Mouse (Mus musculus) thymus, postnatal 10 days (tissue): Measurements from ENCODE around the gene Pkd1l2.

ENCODE experiments used
- DNase-seq, 2 experiments: peaks; one replicate each; pipeline ENCODE4 v3.0.0; 2021; ENCODE audit warnings: low spot score in 2 of 2

Gene Pkd1l2

DNA sequence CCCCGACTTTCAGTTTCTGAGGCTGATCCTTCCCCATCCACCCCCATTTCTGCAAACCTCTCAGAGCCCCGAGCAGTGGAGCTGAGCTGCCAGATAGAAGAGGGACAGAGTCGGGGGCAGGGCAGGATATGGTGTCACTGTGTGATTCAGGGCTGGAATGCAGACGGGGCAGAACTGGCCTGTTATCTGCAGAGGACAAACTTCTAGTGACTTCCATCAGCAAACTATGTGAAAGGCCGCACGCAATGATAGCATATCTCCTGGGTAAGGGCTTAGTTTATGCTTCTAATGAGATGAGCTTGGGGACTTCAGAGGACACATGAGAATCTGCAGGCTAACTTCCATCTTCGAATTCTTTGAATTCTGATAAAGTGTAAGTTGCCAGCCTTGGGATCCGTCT, 3.3 kb upstream of the Pkd1l2 start:
- no peak for DNase-seq

DNA sequence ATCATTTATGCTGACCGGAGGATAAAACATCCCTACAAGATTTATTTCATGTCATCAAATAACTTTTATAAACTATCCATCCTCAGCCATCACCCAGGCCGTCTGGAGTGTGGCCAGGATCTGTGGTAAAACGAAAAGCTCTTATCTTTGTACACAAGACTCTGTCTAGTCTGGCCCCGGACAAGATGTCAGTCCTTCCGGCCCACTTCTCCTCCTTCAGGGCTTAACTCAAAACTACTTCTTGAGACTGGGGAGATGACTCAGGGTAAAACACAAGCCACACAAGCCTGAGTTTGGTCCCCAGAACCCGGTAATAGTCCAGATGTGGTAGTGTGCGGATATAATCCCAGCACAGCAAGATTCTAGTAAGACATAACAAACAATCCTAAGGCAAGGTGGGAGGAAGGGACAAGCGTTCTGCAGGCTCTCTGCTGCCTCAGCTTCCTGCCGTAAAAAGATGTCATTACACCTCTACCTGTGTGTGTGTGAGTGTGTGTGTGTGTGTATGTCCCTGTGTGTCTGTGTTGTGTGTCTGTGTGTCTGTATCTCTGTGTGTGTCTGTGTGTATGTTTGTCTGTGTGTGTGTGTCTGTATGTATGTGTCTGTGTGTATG, 804 bp upstream of the Pkd1l2 start:
- DNase-seq = no peak

DNA sequence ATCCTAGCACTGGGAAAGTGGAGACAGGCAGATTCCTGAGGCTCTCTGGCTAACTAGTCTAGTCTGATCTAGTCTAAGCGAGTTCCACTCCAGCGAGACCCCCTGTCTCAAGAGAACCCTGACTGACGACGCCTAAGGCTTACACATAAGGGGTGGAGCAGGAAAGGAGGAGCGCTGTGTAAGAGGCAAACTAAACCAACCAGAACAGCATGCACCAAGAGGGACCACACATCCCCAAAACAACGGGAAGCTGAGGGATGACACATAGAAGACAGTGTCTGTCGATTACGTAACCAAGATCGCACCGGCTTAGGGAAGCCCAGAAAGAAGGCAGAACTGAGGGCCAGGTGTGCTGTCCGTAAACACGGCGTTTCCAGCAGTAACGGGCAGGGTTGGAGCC, 2.6 kb downstream of the Pkd1l2 start:
- no peak for DNase-seq

DNA sequence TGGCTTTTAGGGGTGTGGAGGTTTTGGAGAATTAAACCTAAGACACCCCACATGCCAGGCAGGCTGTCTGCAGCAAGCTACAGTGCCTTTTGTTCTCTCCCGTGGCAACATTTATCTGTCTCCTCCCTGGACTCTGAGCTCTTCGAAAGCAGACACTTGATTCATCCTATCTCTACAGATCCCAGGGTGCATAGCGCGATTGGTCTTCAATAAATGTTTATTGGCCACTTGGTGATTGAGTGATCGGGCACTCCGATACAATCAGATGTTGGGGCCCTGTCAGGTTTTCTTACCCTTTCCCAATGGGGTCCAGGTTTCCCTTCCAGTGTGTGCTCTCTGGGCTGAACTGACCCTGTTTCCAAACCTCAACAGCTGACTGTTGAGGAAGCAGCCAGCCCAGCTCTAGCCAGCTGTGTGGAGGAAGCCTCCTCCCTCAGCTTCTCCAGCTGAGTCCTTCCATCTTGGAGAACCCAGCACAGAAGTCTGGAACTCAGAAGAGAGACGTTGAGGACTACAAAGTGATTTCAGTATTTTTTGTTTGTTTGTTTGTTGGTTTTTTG, 3.8 kb downstream of the Pkd1l2 start:
- DNase-seq = no peak

DNA sequence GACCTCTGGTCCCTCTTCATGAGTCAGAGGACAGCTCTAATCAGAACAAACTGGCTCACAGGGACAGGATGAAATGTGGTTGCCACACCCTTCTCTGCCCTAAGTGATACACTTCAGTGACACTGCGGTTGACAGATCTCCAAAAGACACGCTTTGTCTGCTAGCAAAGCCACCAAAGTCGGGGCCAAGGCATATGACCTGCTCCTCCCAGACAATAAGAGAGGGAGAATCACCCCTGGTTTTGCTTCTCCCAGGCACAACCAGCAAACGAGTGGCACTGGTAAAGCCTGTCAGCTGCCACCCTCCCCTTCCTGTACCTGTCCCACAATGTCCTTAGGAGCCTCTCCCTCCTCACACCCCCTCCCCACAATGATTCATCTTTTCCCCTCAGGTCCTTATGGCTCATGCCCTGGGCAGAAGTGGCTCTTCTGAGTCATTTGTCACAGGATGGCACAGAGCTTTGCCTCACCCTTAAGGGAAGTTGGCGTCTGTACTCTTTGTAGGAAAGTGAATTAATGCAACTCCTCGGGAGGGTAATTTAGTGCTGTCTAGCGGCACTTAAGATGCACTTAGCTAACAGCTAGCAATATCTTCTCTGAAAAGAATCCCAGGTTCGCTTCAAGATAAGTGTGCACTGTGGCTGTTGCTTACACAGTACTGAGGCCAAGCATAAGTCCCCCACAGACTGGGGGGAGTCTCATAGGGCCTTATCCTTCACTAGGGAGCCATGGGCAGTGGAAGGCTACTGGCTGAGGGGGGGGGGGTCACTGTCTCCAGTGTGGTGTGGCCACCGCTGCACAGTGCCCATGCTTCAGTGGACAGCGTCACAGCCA, 7.7 kb downstream of the Pkd1l2 start:
- DNase-seq = no peak

DNA sequence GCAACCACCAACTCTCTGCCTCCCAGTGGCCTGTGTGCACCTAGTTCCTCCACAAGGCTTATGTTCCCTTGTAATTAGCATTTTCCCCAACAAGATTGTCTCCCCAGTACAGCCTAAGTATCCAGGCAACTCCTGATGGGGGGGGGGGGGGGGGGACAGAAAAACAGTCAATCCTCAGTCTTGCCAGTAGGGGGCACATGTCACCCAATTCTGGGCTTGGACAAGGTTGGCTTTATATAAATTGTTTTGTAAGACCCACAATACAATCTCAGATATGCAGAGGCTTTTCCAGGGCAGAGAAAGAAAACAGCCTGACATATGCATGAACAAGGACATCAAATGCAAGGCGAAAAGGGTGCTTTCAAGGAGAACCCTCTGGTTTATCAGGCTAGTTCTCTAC, 12.5 kb downstream of the Pkd1l2 start:
- DNase-seq = no peak

DNA sequence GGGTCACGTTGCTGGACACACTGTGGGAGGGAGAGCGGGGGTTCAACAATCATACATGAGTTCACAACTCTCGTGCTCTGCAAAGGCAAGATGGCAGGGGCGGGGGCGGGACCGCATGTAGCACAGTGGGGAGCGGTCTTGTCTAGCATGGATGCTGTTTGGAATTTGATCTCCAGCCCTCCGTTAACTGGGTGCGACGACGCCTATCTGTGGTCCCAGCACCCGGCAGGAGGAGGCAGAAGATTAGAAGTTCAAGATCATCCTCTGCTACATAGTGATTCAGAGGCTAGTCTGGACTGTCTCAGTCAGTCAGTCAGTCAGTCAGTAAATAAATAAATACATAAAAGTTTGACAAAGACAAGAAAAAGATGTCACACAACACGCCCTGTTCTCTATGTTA, 14.0 kb downstream of the Pkd1l2 start:
- no peak for DNase-seq

DNA sequence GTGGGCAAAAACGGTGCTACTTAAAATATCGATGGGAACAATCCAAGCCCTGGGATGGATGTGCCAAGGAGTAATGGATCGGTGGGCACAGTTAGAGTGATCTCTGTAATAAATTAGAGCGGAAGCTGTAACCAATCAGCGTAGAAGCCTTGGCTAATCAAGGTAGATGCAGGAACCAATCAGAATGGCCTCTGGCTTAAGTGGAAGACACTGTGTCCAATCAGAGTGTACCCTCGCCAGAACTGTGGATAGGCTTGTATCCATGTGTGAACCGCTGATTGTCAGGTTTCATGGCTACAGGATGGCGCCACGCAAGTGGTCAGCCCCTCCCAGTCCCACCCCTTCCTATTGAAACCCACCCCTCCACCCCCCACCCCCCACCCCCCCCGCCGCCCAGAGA, 14.9 kb downstream of the Pkd1l2 start:
- DNase-seq = no peak

DNA sequence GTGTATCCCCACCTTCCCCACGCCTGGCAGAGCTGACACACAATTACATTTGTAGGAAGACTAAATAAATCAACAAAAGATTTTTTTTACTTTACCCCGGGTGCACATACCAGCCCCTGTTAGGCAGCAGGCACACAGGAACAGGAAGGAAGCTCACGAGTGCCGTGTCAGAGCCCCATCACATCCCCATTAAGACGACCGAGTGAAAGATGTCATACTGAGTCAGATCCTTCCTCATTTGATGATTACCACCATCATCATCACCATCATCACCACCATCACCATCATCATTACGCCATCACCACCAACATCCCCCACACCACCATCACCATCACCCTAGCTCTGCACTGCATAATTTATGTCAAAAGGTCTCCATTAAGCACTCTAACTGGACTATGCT, 15.3 kb downstream of the Pkd1l2 start:
- DNase-seq = no peak

DNA sequence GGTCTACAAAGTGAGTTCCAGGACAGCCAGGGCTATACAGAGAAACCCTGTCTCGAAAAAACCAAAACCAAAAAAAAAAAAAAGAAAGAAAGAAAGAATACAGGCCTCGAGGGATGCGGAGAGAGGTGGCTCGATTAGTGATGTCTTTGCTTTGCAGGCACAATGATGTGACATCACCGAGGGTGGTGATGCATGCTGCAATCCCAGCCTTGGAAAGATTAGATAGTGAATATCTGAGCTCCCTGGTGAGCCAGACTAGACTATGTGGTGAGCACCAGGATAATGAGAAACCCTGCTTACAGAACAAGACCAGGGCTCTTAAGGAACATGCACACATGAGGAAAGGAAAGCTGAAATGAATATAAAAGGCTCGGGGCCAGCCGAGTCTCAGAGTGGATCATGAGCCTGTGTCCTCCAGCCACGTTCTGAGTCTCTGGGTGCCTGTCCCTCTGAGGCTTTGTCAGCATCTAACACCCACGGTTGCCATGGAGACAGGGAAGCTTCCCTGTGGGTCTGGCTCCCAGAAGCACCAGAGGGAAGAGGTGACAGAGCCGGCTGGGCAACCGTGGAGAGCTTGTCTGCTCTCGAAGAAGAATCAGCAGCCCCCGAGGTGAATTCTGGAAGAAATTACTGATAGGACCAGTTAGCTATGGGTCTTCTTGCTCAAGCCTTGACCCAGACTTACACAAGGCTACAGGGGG, 20.9 kb downstream of the Pkd1l2 start:
- DNase-seq = no peak

DNA sequence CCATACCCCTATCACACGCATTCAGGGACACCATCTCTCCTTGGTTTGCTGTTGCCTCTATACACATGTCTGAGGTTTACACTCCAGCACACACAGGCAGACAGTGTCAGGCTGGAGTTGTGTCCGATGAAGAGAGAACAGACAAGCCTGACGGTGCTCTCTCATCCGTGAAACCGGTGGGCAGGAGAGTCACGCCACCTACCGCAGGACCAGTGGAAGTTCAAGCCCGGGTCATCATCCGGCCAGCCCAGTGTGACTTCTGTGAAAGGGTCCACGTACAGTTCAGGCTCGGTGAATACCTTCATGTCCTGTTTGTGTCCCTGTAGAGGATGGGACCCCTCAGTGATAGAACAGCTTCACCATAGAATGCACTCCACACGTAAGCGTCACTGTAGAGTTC, 21.9 kb downstream of the Pkd1l2 start:
- DNase-seq = no peak

DNA sequence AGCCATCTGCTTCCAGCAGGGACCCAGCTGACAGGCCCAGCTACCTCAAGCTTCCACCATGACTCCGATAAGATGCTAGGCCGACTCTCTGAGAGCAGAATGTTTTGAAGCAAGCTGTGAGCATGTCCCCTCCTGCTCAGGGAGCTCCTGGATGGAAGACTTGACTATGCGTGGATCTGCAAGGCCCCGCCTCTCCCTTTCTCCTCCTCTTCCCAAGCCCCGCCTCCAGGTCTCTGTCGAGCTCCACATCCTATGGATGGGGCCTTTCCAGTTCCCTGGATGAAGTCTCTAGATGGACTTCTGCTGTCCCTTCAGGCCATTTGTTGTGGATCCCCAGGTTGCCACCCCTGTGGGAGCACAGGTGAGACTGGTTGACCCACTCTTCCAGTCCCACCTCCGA, 23.2 kb downstream of the Pkd1l2 start:
- DNase-seq = no peak

DNA sequence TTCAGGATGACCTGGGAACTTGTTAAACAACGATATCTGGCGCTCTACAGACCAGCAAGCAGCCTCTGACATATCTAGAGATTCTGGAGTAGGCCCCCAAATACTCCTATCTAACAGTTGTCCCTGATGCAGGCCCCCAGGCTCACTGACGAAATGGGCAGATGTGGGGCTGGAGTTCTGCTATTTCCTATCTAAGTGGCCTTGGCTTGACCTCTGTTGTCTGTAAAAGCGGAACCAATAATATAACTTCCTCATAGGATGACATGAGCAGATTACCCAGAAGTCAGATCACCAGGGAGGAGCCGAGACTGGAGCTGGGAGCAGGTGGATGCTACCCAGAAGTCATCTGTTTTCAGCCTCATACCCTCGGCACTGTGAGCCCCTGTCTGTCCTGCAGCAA, 27.2 kb downstream of the Pkd1l2 start:
- no peak for DNase-seq

DNA sequence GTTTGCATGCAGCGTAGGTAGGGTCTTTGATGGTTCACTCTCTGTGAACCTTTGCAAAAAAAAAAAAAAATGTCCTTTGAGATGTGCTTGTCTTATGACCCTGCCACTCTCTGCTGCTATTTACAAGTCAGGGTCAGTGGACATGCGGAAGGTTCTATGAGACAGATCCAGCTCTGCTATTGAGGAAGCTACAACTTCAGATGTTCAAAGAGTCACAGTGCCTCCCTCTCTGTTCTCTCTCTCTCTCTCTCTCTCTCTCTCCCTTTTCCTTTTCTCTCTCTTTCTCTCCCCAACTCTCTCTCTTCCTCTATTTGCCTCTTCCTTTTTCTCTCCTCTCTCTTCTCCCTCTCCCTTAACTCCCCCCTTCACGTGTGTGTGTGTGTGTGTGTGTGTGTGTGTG, 28.1 kb downstream of the Pkd1l2 start:
- DNase-seq = no peak

DNA sequence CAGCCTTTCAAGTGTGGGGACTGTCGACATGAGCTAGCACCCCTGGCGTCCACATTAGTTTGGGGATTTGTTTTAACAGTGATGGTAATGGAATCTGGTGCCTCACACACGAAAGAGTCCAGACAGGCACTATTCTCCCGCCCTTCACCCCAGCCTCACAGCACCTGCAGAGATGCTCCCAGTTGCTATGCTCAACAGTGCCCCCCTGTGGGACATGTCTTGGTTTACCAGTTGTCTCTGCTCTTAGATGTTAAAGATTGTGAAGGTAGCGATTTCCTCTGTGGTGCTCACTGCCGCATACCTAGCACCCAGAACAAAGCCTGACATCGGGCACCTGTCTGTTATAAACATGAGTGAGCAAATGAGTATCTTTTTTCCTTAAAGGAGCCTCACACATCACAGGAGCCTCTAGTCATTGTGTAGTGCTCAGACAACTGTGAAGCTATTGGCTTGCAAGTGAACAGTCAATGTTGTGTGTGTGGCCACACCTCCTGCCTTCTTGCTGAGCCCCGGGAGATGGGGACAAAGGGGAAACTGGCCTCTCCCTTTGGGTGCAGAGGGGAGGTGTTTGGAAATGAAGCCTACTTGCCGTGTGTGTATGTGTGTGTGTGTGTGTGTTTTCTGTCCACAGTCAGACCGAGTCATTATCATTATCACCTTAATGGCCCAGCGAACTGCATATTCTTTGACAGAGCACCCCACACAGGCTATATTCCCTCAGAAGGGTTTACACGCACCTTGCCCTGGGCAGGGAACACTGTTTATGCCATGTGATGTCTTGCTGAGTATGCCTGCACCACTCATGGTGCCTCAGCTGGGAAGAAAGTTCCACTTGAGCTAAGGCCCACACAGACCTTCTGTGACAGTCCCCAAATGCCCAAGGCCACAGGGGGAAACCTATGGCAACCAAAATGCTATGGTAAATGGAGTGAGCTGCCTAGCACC, 28.8 kb downstream of the Pkd1l2 start:
- peak; percentile 51 to 78 for DNase-seq

DNA sequence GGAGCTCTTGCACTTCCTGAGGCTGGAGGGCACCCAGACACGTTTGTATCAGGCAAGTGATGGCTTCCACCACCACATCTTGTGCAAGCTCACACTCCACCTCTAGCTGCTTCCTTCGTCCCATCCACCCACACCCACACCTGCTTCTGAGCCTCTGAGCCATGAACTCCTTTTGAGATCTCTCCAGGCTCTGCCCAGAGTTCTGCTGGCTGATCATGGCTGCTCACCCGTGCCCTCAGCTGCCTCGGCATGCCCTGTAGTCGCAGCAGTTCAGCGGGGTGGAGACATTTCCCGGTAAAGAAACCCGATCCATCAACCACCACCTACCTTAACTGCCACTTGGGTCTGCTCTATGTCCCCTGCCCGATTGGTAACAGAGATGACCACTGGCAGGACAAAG, 30.9 kb downstream of the Pkd1l2 start:
- no peak for DNase-seq

DNA sequence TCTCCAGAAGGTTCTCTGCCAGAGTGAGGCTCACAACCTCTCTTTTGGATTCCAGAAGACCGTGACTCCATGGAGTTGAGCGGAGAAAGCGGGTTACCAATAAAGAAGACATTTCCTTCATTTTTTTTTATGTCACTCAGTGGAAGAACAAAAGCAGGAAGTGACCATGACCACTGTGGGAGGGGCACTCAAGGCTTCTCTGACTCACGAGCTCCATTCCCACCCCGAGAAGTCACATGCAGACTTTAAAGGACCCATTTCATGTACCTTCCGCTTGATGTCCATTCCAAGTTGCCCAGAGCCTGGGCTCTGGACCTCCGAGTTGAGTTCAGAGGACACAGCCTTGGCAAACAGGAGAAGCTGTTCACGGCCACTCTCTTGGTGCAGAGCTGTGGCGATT, 31.5 kb downstream of the Pkd1l2 start:
- no peak for DNase-seq

DNA sequence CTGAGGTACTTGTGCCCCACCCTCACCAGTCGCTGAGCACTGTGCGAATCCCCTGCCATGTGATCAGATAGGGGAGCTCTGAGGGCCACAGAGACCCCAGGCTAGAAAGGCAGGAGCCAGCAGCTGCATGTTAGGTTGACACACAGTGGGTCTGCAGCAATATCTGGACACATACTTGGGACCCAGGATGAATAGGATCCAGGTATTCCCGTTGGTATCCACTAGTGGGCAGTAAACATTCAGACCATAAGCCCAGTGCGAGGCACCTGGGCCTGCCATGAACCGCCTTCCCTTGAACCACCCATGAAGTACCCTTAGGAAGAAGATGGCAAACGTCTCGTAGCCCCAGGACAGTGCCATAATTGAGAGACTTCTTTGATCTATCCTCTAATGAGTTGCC, 32.8 kb downstream of the Pkd1l2 start:
- no peak for DNase-seq

DNA sequence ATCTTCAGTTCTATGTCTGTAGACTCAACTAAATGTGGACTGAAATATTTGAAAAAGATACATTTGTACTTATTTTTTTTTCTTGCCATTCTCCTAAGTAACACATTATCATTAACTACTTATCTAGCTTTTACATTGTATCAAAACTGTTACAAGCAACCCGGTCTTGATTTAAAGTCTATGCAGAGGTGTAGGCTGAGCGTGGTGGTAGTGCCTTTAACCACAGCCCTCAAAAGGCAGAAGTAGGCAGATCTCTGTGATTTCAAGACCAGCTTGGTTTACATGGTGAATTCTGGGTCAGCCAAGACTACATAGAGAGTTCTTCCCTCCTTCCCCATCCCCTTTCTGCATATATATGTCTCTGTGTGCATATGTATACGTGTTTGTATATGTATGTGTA, 38.7 kb downstream of the Pkd1l2 start:
- DNase-seq = no peak

DNA sequence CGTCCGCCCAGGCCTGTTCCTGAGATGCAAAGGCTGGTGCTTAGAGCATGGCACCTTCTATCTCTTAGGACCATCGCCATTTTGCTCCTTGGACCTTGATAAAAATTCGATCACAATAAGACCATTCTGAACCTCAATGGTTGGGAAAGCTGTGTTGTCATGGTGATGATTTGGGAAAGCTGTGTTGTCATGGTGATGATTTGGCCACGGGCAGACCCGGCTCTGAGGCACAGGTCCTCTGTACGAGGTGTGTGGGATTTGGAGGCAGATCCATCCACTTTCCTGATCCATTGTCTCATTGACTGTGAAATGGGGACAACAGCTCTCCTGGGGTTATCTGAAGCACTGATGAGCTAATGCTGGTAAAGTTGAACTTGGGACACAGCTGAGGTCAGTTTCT, 42.4 kb downstream of the Pkd1l2 start:
- no peak for DNase-seq

DNA sequence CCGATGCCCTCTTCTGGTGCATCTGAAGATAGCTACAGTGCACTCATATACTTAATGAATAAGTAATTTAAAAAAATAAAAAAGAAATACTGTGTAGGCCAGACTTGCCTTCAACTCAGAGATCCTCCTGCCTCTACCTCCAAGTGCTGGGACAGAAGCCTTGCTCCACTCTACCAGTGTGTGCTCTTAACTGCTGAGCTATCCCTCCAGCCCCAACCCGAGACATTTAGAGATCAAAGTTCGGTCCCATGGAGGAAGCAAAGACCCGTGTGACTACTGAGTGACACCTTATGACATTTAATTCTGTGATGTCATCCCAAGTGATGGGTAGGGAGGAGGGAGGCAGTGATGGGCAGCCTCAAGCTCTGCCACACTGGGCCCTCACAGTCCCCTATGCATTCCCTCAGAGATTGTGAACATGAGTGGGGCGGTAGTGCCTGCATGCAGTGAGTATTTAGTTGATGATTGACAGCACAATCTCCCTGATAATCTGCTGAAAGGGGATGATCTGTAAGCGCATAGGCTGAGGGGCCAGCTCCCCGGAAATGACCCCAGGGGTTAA, 44.8 kb downstream of the Pkd1l2 start:
- no peak for DNase-seq
